Mouse (Mus musculus) embryonic facial prominence, embryonic 14.5 days (tissue): ENCODE measurements around the gene 0610037L13Rik. TPM values are rescaled to one million over a fixed set of nuclear protein-coding genes. Genes with fewer than 3 reads are reported as not detected.

Experiments used
- ATAC-seq: fragments of 200-750 bp; cut with Nextera tagmentation; 2 replicates; pipeline ENCODE4 v1.8.0; 2017; ENCODE audit warnings: low read depth, moderate number of reproducible peaks, moderate TSS enrichment
- DNase-seq: peaks from one replicate; pipeline ENCODE4 v3.0.0-alpha.2; 2015; ENCODE audit warnings: low spot score
- H3K27ac ChIP-seq: fragments of 300-500 bp; sonication (generic); replicated peaks from 2 replicates; pipeline ENCODE4 v1.5.1; 2014; ENCODE audit warnings: low read depth, mild to moderate bottlenecking, low read length, moderate library complexity
- H3K27me3 ChIP-seq: fragments of 300-500 bp; sonication (generic); replicated peaks from 2 replicates; pipeline ENCODE4 v1.6.1; 2014; ENCODE audit warnings: low read length; ENCODE audit not compliant: control insufficient read depth, insufficient read depth
- H3K36me3 ChIP-seq: fragments of 300-500 bp; sonication (generic); 2 replicates; pipeline ENCODE4 v1.6.1; 2014; ENCODE audit warnings: low read length, mixed read lengths; ENCODE audit not compliant: control insufficient read depth, insufficient read depth
- H3K4me1 ChIP-seq: fragments of 300-500 bp; sonication (generic); 2 replicates; pipeline ENCODE4 v1.6.1; 2014; ENCODE audit warnings: antibody characterized with exemption, low read length; ENCODE audit not compliant: control insufficient read depth, insufficient read depth
- H3K4me2 ChIP-seq: fragments of 300-500 bp; sonication (generic); 2 replicates; pipeline ENCODE4 v1.6.1; 2014; ENCODE audit warnings: low read depth, mild to moderate bottlenecking, low read length, moderate library complexity, mixed read lengths
- H3K4me3 ChIP-seq: fragments of 300-500 bp; sonication (generic); 2 replicates; pipeline ENCODE4 v1.5.1; 2014; ENCODE audit warnings: low read depth, mild to moderate bottlenecking, low read length
- H3K9ac ChIP-seq: fragments of 300-500 bp; sonication (generic); 2 replicates; pipeline ENCODE4 v1.6.1; 2014; ENCODE audit warnings: low read depth, mild to moderate bottlenecking, low read length, moderate library complexity, mixed read lengths
- H3K9me3 ChIP-seq: fragments of 300-500 bp; sonication (generic); 2 replicates; pipeline ENCODE4 v1.6.1; 2016; ENCODE audit warnings: low read length; ENCODE audit not compliant: control insufficient read depth
- WGBS: fragments of 180-500 bp; shearing (Covaris S2); extraction: QIAGEN DNeasy Blood & Tissue Kit; methylation state at CpG from one replicate; pipeline ENCODE4 v1.1.7; 2014; 5-methylcytosine and 5-hydroxymethylcytosine counted together
- polyA plus RNA-seq: library from polyadenylated mRNA; unstranded; fragments of >200 nt; fragmentation: Nextera tagmentation; extraction: Ambion mirVana; gene quantifications from 2 replicates; pipeline ENCODE4 v1.2.1, GENCODE M21; 2014

The 0610037L13Rik gene
- polyA plus RNA-seq, 1 experiment from 2014 or later, result 158 TPM

- H3K36me3 ChIP-seq, result peaks cover 62% of the 10 kb centered on the region
- no peaks in the 10 kb centered on the region for H3K4me1 ChIP-seq
- DNase-seq (no peak), ATAC-seq (no peak)
- no peak overlapping the region for H3K27ac ChIP-seq
- H3K4me3 ChIP-seq, result no peak overlapping the region
- no peak overlapping the region for H3K4me2 ChIP-seq
- no peak overlapping the region for H3K9ac ChIP-seq
- no peaks in the 10 kb centered on the region for H3K9me3 ChIP-seq
- 92% methylated on average over 5 of the region's 5 CpGs for WGBS
- H3K27me3 ChIP-seq, result no peaks in the 10 kb centered on the region
Measured at GRCm38 (mm10) chr4:107899211-107899927, 9.8 kb downstream of the 0610037L13Rik start.

DNA sequence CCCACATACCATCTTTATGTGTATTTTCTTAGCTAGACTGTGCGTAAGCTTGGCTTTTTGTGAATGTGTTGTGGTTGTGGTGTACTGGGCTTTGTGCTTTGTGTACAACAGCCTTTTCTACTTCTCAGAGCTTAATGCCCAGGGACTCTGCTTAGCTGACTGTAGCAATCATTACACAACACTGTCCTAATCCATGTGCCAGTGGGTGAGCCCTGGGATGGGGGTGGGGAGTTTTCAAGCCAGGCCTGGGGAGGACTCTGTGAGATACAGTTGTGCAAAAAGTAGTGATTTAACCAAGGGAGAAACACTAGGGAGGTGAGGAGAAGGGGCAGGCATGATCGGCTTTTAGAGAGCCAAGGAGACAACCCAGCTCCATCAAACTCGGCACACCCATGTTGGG is 10.6 kb downstream of the 0610037L13Rik start:
- no peak overlapping the region for H3K4me2 ChIP-seq
- WGBS, result 87% methylated on average over 3 of the region's 3 CpGs
- DNase-seq (no peak), ATAC-seq (no peak)
- no peak overlapping the region for H3K4me3 ChIP-seq
- peaks cover 62% of the 10 kb centered on the region for H3K36me3 ChIP-seq
- H3K9ac ChIP-seq, result no peak overlapping the region
- H3K27me3 ChIP-seq, result no peaks in the 10 kb centered on the region
- H3K27ac ChIP-seq, result no peak overlapping the region
- H3K9me3 ChIP-seq, result no peaks in the 10 kb centered on the region
- H3K4me1 ChIP-seq, result no peaks in the 10 kb centered on the region

DNA sequence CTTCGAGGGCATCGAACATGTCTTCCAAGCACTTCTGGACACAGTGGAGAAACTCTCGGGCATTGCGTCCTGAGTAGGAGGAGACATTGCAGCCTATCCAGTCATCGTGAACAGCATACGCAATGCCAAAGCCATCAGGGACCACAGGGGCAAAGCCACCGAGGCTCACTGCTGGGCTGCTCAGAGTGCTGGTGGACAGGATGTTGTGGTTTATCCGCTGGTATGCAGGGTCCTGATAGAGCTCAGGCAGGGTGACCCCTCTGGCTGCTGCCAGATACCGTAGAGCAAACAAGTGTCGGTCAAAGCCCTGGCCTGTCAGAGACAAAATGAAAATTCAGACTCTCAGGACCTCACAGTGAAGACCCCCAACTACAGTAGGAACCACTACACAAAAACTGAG is 14.6 kb downstream of the 0610037L13Rik start:
- Histone ChIP-seq H3K4me2 (no peak overlapping the region), H3K4me3 (no peak overlapping the region), H3K36me3 (peaks cover 48% of the 10 kb centered on the region), H3K4me1 (no peaks in the 10 kb centered on the region), H3K27ac (no peak overlapping the region), H3K27me3 (no peaks in the 10 kb centered on the region), H3K9ac (no peak overlapping the region), H3K9me3 (no peaks in the 10 kb centered on the region)
- DNase-seq (no peak), ATAC-seq (no peak)
- WGBS, result 90% methylated on average over 10 of the region's 10 CpGs

DNA sequence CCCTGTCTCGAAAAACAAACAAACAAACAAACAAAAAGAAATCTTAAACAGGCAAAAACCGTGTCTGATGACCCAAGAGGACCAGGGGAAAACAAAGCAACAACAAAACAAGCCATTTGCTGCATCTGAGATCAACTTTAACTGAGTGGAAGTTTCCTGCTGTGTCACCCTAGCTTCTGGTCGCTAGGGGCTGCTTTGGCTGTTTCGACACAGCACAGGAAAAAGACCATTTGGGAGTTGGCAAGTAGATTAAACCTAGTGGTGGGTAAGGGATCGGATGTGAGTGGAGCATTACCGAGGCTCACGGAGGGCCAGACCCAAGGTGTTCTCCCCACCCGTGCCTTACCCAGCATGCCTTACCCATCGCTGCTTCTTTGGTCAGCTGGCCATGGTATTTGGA is 16.9 kb downstream of the 0610037L13Rik start:
- WGBS, result 91% methylated on average over 9 of the region's 9 CpGs
- DNase-seq (no peak), ATAC-seq (no peak)
- Histone ChIP-seq H3K4me3 (no peak overlapping the region), H3K4me1 (no peaks in the 10 kb centered on the region), H3K27me3 (no peaks in the 10 kb centered on the region), H3K9ac (no peak overlapping the region), H3K9me3 (no peaks in the 10 kb centered on the region), H3K27ac (no peak overlapping the region), H3K4me2 (no peak overlapping the region), H3K36me3 (peaks cover 62% of the 10 kb centered on the region)

DNA sequence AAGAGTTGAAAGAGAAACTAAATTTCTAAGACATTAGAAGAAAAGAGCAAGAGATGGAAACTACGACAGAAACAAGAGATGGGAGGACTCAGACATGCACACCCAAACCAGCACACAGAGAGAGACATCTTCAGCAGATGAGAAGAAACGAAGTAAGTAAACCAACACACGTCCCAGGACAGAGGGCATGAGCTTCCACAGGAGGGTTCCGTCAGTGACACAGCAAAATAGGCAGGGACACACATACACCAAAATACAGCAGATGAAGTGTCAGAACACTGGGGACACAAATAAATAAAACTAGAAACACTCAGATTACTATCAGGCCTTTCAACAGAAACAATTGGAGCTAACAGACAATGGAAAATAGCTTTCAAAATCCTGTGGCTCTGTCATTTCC is 20.4 kb downstream of the 0610037L13Rik start:
- no peaks in the 10 kb centered on the region for H3K27me3 ChIP-seq
- H3K9me3 ChIP-seq, result no peaks in the 10 kb centered on the region
- H3K9ac ChIP-seq, result no peak overlapping the region
- no peak for ATAC-seq
- WGBS, result 94% methylated on average over 4 of the region's 4 CpGs
- H3K4me1 ChIP-seq, result 0 out of 2 replicates have a peak, but pooled peaks cover 2% of the 10 kb centered on the region
- H3K36me3 ChIP-seq, result peaks cover 67% of the 10 kb centered on the region
- no peak for DNase-seq
- H3K4me3 ChIP-seq, result no peak overlapping the region
- no peak overlapping the region for H3K27ac ChIP-seq
- H3K4me2 ChIP-seq, result no peak overlapping the region

- Histone ChIP-seq H3K9me3 (no peaks in the 10 kb centered on the region), H3K4me3 (no peak overlapping the region), H3K9ac (no peak overlapping the region), H3K27me3 (no peaks in the 10 kb centered on the region), H3K4me1 (peaks cover 15% of the 10 kb centered on the region), H3K27ac (no peak overlapping the region), H3K36me3 (0 out of 2 replicates have a peak, but pooled peaks cover 7% of the 10 kb centered on the region), H3K4me2 (no peak overlapping the region)
- DNase-seq (no peak), ATAC-seq (no peak)
- 98% methylated on average over 2 of the region's 2 CpGs for WGBS
Measured at GRCm38 (mm10) chr4:107920336-107920735, 30.7 kb downstream of the 0610037L13Rik start.

DNA sequence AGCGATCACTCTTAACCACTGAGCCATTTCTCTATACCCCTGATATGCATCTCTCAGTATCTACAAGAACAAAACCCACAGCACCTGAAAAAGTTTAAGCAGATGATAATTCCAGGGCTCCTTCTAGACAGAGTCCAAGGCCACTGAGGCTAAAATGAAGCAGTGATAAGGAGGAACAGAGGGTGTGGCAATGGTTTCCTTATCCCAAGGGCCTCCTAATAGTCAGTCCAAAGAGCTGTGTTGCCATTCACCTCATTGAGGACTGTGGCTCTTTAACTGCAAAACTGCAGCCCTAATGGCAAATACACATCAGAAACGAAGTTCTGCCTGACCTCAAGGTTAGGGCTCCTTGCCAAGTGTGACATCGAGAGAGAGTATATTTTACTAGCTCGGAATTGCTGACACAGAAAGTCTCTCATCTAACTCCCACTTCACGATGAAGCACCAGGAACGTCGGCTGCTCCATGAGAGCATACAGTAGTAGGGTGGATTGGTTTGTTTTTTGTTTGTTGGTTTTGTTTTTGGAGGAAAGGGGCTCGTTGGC is 31.6 kb downstream of the 0610037L13Rik start:
- 68% methylated on average over 8 of the region's 8 CpGs for WGBS
- H3K36me3 ChIP-seq, result 0 out of 2 replicates have a peak, but pooled peaks cover 7% of the 10 kb centered on the region
- peaks cover 15% of the 10 kb centered on the region for H3K4me1 ChIP-seq
- H3K27me3 ChIP-seq, result no peaks in the 10 kb centered on the region
- no peak overlapping the region for H3K4me3 ChIP-seq
- no peak overlapping the region for H3K9ac ChIP-seq
- no peaks in the 10 kb centered on the region for H3K9me3 ChIP-seq
- ATAC-seq (no peak), DNase-seq (peak; percentile 32)
- no peak overlapping the region for H3K4me2 ChIP-seq
- no peak overlapping the region for H3K27ac ChIP-seq

DNA sequence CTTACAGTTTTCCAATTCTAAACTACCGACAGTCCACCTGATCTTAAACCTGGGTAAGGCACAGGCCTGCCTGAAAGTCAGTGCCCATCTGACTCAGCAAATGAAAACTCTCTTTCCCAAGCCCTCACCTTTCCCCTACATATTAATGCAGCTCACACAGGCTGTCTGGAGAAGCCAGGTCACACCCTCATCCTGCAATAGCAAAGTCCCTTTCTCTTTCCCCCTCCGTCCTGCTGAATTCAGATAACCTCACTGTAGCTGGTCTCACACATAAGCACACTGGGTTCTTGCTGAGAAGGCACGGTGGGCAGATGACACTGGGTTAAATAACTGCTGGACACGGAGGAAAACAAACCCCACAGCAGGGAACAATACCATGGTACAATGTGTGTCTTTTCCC is 32.3 kb downstream of the 0610037L13Rik start:
- 59% methylated on average over 4 of the region's 4 CpGs for WGBS
- peak overlapping the region; percentile 11; the same call in 1 of the 2 replicates for H3K9ac ChIP-seq
- H3K4me2 ChIP-seq, result peak overlapping the region; percentile 60; the same call in 1 of the 2 replicates
- no peak for DNase-seq
- H3K4me1 ChIP-seq, result peaks cover 15% of the 10 kb centered on the region
- no peaks in the 10 kb centered on the region for H3K9me3 ChIP-seq
- ATAC-seq, result no peak
- H3K4me3 ChIP-seq, result 0 out of 2 replicates have a peak overlapping the region, but pooled peaks have one; percentile 62
- H3K27me3 ChIP-seq, result no peaks in the 10 kb centered on the region
- H3K27ac ChIP-seq, result no peak overlapping the region
- H3K36me3 ChIP-seq, result 0 out of 2 replicates have a peak, but pooled peaks cover 7% of the 10 kb centered on the region
